Mouse (Mus musculus) left cerebral cortex, postnatal 14 days (tissue): ENCODE measurements around the gene Myh11. TPM values are rescaled to one million over a fixed set of nuclear protein-coding genes. Genes with fewer than 3 reads are reported as not detected.
"Not testable (repeated sequence)": the region's sequence is repeated elsewhere in the genome, so short reads cannot be mapped to it uniquely, and the experiment has no call there.

Experiments
- DNase-seq, 2 experiments: peaks; one replicate each; pipeline ENCODE4 v3.0.0; 2021 to 2022; ENCODE audit warnings: low spot score in 2 of 2, mixed read lengths in 1 of 2
- intact Hi-C: fragments of 180-260 bp; cut with DNase I; formaldehyde crosslinking; loops from one replicate; pipeline ENCODE4 v1.15.1; 2025
- microRNA-seq, 2 experiments: library from miRNA; unstranded; fragments of <30 nt; microRNA quantifications; one replicate each; pipeline ENCODE4 v1.2.0; 2022
- total RNA-seq, 2 experiments: library from RNA; stranded (reverse); gene quantifications; 2 replicates each; pipeline ENCODE4 v1.2.3; 2021

Myh11 gene
- total RNA-seq, 2 experiments from 2014 or later = 4.0 to 5.3 TPM

GRCm38 (mm10) chr16:14182360-14182759 lies 108.8 kb downstream of the Myh11 start:
- intact Hi-C loops = no loop called here
- DNase-seq = no peak

DNA sequence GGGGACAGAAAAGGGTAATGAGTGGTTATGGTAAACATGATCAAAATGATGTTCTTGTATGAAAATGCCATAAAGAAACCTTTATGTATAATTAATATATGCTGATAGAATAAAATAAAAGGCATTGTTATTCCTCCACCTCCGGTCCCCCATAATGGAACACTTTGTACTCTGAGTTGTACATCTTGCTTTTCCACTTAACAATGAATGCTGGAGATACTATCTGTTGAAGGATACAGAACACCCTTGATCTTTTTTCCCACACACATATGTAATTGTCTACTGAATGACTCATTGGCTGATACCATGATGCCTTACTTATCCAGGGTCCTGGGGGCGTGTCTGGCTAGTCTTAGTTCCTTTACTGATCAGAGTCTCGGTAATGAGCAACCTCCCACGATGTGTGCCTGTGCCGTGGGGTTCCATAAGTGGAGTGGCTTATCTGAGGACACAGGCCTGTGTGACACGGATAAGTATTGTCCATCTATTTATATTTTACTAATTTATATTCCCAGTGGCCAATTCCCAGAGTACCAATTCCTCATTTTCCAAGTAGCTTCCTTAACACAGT lies 110.9 kb downstream of the Myh11 start:
- no peak for DNase-seq
- intact Hi-C loops = no loop called here

DNA sequence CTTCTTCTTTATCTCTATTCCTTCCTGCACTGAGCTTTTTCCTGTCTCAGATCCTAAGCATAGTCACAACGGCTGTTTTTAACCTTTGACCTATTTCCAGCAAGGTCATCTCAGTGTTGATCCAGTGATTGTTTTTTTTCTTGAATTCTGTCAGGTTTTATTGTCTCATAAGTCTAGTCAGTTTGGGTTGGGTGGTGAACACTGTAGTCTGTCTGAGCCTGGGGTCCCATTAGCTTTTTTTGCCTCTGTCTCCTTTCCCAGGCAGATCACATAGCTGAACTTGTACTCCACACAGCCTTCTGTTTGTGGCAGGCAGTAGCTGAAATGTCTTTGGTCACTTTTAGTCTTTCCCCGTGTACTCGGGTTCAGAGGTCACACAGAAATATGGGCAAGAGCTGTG lies 113.1 kb downstream of the Myh11 start:
- intact Hi-C loops = no loop called here
- no peak for DNase-seq

DNA sequence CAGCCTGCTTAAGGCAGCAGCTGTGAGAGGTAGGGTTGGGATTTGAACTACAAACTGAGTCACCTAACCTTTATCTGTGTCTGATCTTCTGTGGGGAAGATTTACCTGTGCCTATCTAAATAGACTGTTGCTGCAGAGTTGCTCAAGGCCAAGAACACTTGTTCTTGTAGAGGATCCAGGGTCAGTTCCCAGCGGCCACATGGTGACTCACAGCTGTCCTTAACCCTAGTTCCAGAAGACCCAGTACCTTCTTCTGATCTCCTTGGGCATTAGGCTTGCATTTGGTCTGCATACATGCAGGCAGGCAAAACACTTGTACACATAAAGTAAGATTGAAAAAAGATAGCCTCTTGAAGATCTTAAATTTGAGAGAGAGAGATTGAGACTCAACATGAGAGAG lies 121.5 kb downstream of the Myh11 start:
- no peak for DNase-seq
- intact Hi-C loops = no loop called here

- no peak for DNase-seq
- intact Hi-C loops = no loop called here
Measured at GRCm38 (mm10) chr16:14166490-14166889, 124.7 kb downstream of the Myh11 start.

- intact Hi-C loops = no loop called here
- DNase-seq = no peak
Measured at GRCm38 (mm10) chr16:14163731-14164130, 127.4 kb downstream of the Myh11 start.

DNA sequence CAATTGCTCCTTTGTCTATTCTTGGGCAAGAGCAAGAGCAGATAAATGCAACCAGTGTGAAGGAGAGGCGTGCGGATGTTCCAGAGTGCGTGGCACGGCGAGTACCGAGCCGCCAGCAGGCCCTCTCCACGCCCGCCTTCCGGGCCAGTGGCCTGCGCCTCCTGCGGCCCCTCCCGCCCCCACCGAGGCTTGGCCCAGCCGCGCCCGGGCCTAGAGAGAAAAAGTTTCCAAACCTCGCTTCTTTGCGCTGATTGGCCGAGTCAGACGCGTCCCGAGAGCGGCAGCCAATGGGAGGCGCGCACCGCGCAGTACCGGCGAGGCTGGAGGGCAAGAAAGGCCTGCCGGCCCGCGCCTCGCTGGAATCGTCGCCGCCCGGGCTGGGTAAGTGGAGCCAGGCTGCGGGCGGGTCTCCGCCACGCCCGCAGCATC lies 128.2 kb downstream of the Myh11 start, which contains the start of the genes Nde1 and Marf1:
Nde1 (plus strand) TSS at position 288 of the 429 bp plus-strand sequence.
Marf1 (minus strand) TSS at position 364 of the 429 bp plus-strand sequence.
- intact Hi-C loops = no loop called here
- DNase-seq = peak; percentile 64 to 81

DNA sequence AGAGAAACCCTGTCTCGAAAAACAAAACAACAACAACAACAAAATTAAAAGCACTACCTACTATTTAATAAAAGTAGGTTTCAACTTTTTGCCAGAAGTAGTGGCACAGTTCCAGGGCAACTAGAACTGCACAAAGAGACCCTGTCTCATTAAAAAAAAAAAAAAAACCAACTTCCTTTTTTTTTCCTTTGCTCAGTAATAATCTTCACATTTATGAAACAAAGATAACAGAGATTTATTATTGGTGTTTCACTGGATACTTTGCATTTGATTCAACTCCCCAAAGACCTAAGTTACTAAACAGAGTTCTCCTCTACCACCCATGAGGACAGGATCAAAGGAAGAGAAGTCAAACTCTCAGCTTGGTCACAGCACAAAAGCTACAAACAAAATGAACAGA lies 130.2 kb downstream of the Myh11 start:
- DNase-seq = no peak
- intact Hi-C loops = no loop called here

DNA sequence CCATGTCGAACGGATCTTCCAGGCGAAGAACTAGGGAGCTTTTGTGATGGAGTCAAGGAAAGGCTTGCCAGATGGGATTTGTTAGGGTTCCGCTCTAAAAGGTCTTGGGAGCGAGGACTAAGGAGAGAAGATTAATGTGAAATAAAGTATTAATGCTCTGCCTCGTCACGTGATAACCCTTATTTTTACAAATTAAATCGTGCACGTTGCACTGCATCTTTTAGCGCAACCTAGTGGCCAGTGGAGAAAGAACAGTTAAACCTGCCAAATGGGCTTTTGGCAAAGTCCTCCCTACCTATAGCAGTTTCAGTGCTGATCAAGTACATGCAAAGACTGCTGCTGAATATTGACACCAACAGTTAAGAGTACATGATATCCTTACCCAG lies 131.4 kb downstream of the Myh11 start:
- intact Hi-C loops = loop anchor here (1.0 kb wide), 1 partner anchor 256 kb away; the partner anchor contains the start of genes Mpv17l and Pdxdc1
- DNase-seq = peak; percentile 86 to 94

- intact Hi-C loops = loop anchor here (1.0 kb wide), 1 partner anchor 256 kb away; the partner anchor contains the start of genes Mpv17l and Pdxdc1
- peak; percentile 98 to 100 for DNase-seq
Measured at GRCm38 (mm10) chr16:14158936-14159745, 132.0 kb downstream of the Myh11 start.

- DNase-seq = no peak
- intact Hi-C loops = no loop called here
Measured at GRCm38 (mm10) chr16:14158536-14158935, 132.6 kb downstream of the Myh11 start.

GRCm38 (mm10) chr16:14156312-14156711 lies 134.9 kb downstream of the Myh11 start:
- intact Hi-C loops = no loop called here
- DNase-seq = no peak

DNA sequence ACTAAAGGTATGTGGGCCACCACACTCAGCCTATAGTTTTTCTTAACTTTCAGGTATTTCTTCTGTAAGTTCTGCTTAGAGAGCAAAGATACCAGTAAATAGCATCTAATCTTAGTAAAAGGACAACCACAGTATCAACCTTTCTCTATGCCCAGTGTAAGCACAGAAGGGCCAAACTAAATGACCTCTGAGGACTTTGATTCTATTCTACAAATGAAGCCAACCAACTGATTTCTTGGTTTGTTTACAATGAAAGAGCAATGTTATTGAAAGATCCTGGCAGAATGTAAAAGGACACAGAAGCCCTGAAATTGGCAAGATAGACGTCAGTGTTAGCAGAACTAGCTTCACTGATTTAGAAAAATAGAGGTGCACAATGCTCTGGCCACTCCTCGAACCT lies 135.5 kb downstream of the Myh11 start:
- intact Hi-C loops, DNase-seq: not testable (repeated sequence)

DNA sequence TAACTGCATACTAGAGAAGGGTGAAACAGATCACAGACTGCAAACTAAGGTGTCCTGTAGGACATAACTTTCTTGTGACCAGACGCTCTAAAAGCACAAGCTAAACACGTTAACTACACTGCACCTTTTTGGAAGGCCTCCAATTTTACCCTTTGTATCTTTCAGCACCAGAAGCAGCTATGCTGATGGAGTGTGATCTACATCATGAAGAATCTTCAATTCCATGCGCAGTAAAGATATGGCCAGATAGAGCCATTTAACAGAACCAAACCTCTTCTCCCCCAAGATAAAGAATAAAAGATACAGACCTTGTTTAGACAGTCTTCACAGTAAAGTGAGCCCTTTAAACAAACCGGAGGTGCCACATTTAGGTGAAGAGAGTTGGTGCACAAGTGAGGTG lies 139.5 kb downstream of the Myh11 start:
- no peak for DNase-seq
- intact Hi-C loops = no loop called here

- intact Hi-C loops = no loop called here
- DNase-seq = no peak
Measured at GRCm38 (mm10) chr16:14147712-14148111, 143.5 kb downstream of the Myh11 start.

Small RNA genes lying within 50 kb of the gene (microRNA-seq; reads per million reads assigned to microRNA genes)
- gene Mir484 = 2,034 to 2,042 reads per million in 2 experiments

Other genes starting within 250 kb of the Myh11 start
- gene Nde1, start 128.1 kb downstream of the Myh11 start, total RNA-seq = 10 to 100 TPM; 16.8 to 17.7 TPM
- gene Marf1, start 128.0 kb downstream of the Myh11 start, total RNA-seq = 10 to 100 TPM; 59.3 to 64.8 TPM
- gene Fopnl, start 26.0 kb upstream of the Myh11 start, total RNA-seq = 10 to 100 TPM; 55.6 to 59.3 TPM
- 10 to 100 TPM; 18.5 to 19.4 TPM for gene Abcc1, start 70.2 kb upstream of the Myh11 start, total RNA-seq